Mouse (Mus musculus): Measurements from ENCODE around the gene Il12rb2. TPM values are rescaled to one million over a fixed set of nuclear protein-coding genes. Genes with fewer than 3 reads are reported as not detected.

The Il12rb2 gene
- polyA plus RNA-seq, 1 experiment: not detected

DNA sequence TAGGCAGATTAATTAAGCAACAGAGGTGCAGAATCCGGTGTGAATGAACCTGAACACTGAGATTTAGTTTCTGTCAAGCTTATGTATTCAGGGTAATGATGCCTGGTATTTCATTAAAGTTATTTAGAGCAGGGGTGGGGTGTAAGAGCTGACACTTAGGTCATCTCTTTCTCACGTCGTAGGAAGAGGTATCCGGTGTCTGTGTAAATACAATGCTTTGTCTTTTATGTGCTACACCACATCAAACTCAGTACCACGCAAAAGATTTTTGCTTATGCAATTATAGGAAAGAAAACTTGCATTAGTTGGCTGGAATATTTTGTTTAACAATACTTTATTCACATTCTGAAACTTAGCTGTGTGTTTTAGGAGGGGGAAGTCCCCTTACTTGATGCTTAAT is 23.6 kb upstream of the Il12rb2 start:
- Histone ChIP-seq H3K79me2 (ENCODE audit: control insufficient read depth, insufficient read depth) (no peaks in the 10 kb centered on the region), H3K4me3 (ENCODE audit: insufficient read depth, poor library complexity, severe bottlenecking) (no peak overlapping the region), H3K36me3 (ENCODE audit: control insufficient read depth, insufficient read depth) (no peaks in the 10 kb centered on the region), H3K79me3 (ENCODE audit: low read depth) (no peaks in the 10 kb centered on the region), H3K27me3 (ENCODE audit: control insufficient read depth, insufficient read depth, insufficient read length) (no peaks in the 10 kb centered on the region), H3ac (ENCODE audit: control insufficient read depth, insufficient read length, low read depth) (no peak overlapping the region)
- no peak for TF ChIP-seq MYOG (IDR thresholded peaks at IDR 0.05; ENCODE audit: control insufficient read depth, extremely low read depth, insufficient read length)
- TF ChIP-seq USF1 (IDR thresholded peaks at IDR 0.05; ENCODE audit: low read depth): no peak

DNA sequence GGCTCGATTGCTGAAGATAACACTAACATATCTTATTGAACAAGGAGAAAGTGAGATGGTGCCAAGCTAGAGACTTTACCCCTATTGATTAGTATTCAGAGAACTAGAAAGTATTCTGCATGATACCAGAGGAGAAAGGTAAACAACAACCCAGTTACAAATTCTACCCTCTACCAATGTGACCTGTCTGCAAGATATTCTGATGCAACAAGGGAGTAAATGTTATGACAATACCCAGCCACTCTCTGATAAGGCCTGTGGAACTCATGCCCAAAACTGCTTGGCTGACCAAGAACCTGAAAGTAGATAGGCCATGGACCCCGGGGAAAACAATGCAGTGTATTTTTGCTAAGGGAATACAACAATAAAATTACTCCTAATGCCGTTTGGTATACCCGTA is 10.2 kb downstream of the Il12rb2 start:
- Histone ChIP-seq H3K36me3 (ENCODE audit: control insufficient read depth, insufficient read depth) (no peaks in the 10 kb centered on the region), H3K79me3 (ENCODE audit: low read depth) (no peaks in the 10 kb centered on the region), H3K4me3 (ENCODE audit: insufficient read depth, poor library complexity, severe bottlenecking) (no peak overlapping the region), H3ac (ENCODE audit: control insufficient read depth, insufficient read length, low read depth) (no peak overlapping the region), H3K79me2 (ENCODE audit: control insufficient read depth, insufficient read depth) (no peaks in the 10 kb centered on the region), H3K27me3 (ENCODE audit: control insufficient read depth, insufficient read depth, insufficient read length) (no peaks in the 10 kb centered on the region)
- TF ChIP-seq CTCF (IDR thresholded peaks at IDR 0.05; ENCODE audit: control insufficient read depth, insufficient read depth, insufficient read length) (no peak), CEBPB (IDR thresholded peaks at IDR 0.05; ENCODE audit: low read depth) (no peak), USF1 (IDR thresholded peaks at IDR 0.05; ENCODE audit: low read depth) (no peak), MYOD1 (IDR thresholded peaks at IDR 0.05; ENCODE audit: control insufficient read depth, insufficient read length, low read depth) (no peak), MYOG (IDR thresholded peaks at IDR 0.05; ENCODE audit: control insufficient read depth, extremely low read depth, insufficient read length) (no peak)

DNA sequence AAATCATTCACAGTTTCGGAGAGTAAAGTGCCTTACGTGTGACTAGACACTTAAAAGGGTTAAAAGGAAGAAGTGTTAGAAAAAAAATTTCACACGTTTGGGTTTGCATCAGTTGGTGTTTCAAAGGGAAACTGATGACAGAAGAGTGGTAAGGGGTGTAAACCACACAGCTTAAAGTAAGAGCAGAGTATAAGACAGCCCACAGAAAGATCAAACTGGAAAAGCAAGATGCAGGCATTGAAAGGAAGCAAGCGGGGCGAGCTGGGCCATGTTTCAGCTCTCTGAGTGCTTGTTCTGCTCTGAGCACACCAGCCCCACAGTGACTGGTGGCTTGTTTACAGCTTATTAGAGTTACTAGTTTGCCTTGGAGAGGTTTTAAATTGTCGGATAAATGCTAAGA is 27.9 kb downstream of the Il12rb2 start:
- Histone ChIP-seq H3K4me3 (ENCODE audit: insufficient read depth, poor library complexity, severe bottlenecking) (no peak overlapping the region), H3ac (ENCODE audit: control insufficient read depth, insufficient read length, low read depth) (no peak overlapping the region), H3K36me3 (ENCODE audit: control insufficient read depth, insufficient read depth) (no peaks in the 10 kb centered on the region), H3K27me3 (ENCODE audit: control insufficient read depth, insufficient read depth, insufficient read length) (no peaks in the 10 kb centered on the region), H3K79me3 (ENCODE audit: low read depth) (no peaks in the 10 kb centered on the region), H3K79me2 (ENCODE audit: control insufficient read depth, insufficient read depth) (no peaks in the 10 kb centered on the region)
- TF ChIP-seq CEBPB (IDR thresholded peaks at IDR 0.05; ENCODE audit: low read depth): no peak
- no peak for TF ChIP-seq FOSL1 (IDR thresholded peaks at IDR 0.05; ENCODE audit: insufficient read depth, low read length, poor library complexity, severe bottlenecking)
- no peak for TF ChIP-seq CTCF (IDR thresholded peaks at IDR 0.05; ENCODE audit: control insufficient read depth, insufficient read depth, insufficient read length)
- TF ChIP-seq MAX (IDR thresholded peaks at IDR 0.05): no peak
- TF ChIP-seq MYOG (IDR thresholded peaks at IDR 0.05; ENCODE audit: control insufficient read depth, extremely low read depth, insufficient read length): no peak
- TF ChIP-seq USF1 (IDR thresholded peaks at IDR 0.05; ENCODE audit: low read depth): no peak
- no peak for TF ChIP-seq MYOD1 (IDR thresholded peaks at IDR 0.05; ENCODE audit: control insufficient read depth, insufficient read length, low read depth)

DNA sequence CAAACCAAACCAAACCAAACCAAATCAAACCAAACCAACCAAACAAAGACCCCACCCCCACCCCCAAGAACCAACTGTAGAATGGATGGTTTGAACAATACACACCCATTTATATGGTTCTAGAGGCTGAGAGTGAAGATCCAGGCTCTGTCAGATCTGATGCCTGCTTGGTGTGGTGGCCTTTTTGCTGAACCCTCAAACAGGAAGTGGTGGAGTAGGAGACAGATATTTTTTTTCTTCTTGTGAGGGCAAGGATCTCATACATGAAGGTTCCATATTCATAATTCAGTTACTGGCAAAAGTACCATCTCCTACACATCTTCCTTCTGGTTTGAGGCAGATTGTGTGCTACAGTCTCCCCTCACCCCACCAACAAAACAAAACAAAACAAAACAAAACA is 36.5 kb downstream of the Il12rb2 start:
- Histone ChIP-seq H3K36me3 (ENCODE audit: control insufficient read depth, insufficient read depth) (no peaks in the 10 kb centered on the region), H3K79me2 (ENCODE audit: control insufficient read depth, insufficient read depth) (no peaks in the 10 kb centered on the region), H3K4me3 (ENCODE audit: insufficient read depth, poor library complexity, severe bottlenecking) (no peak overlapping the region), H3K27me3 (ENCODE audit: control insufficient read depth, insufficient read depth, insufficient read length) (no peaks in the 10 kb centered on the region), H3ac (ENCODE audit: control insufficient read depth, insufficient read length, low read depth) (no peak overlapping the region), H3K79me3 (ENCODE audit: low read depth) (no peaks in the 10 kb centered on the region)
- TF ChIP-seq FOSL1 (IDR thresholded peaks at IDR 0.05; ENCODE audit: insufficient read depth, low read length, poor library complexity, severe bottlenecking) (no peak), MYOD1 (IDR thresholded peaks at IDR 0.05; ENCODE audit: control insufficient read depth, insufficient read length, low read depth) (no peak), MYOG (IDR thresholded peaks at IDR 0.05; ENCODE audit: control insufficient read depth, extremely low read depth, insufficient read length) (no peak), USF1 (IDR thresholded peaks at IDR 0.05; ENCODE audit: low read depth) (no peak), MAX (IDR thresholded peaks at IDR 0.05) (no peak), CTCF (IDR thresholded peaks at IDR 0.05; ENCODE audit: control insufficient read depth, insufficient read depth, insufficient read length) (no peak), CEBPB (IDR thresholded peaks at IDR 0.05; ENCODE audit: low read depth) (no peak)

DNA sequence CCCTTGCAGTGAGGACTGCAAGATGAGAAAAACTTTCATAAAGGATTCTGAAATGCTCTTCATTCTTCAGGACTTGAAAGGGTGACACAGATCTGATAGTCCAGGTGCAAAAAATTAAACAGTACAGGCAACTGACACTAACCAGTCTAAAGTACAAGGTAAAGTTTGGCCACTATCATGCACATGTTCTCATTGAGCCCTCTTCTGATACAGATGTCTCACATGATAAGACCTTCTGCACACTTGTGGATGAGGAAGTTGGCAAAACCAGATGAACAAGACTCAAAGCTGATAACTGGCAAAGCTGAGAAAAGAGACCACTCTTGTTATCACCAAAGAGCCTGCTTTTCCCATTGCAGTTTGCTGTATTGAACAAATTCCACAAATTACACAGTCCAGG is 38.0 kb downstream of the Il12rb2 start:
- H3K4me3 ChIP-seq (ENCODE audit: insufficient read depth, poor library complexity, severe bottlenecking): no peak overlapping the region
- H3K36me3 ChIP-seq (ENCODE audit: control insufficient read depth, insufficient read depth): no peaks in the 10 kb centered on the region
- H3K79me2 ChIP-seq (ENCODE audit: control insufficient read depth, insufficient read depth): no peaks in the 10 kb centered on the region
- no peaks in the 10 kb centered on the region for H3K27me3 ChIP-seq (ENCODE audit: control insufficient read depth, insufficient read depth, insufficient read length)
- H3ac ChIP-seq (ENCODE audit: control insufficient read depth, insufficient read length, low read depth): no peak overlapping the region
- no peak for TF ChIP-seq MAX (IDR thresholded peaks at IDR 0.05)
- no peak for TF ChIP-seq FOSL1 (IDR thresholded peaks at IDR 0.05; ENCODE audit: insufficient read depth, low read length, poor library complexity, severe bottlenecking)
- no peak for TF ChIP-seq CEBPB (IDR thresholded peaks at IDR 0.05; ENCODE audit: low read depth)
- TF ChIP-seq MYOD1 (IDR thresholded peaks at IDR 0.05; ENCODE audit: control insufficient read depth, insufficient read length, low read depth): no peak
- no peak for TF ChIP-seq CTCF (IDR thresholded peaks at IDR 0.05; ENCODE audit: control insufficient read depth, insufficient read depth, insufficient read length)
- TF ChIP-seq MYOG (IDR thresholded peaks at IDR 0.05; ENCODE audit: control insufficient read depth, extremely low read depth, insufficient read length): no peak
- TF ChIP-seq USF1 (IDR thresholded peaks at IDR 0.05; ENCODE audit: low read depth): no peak
- H3K79me3 ChIP-seq (ENCODE audit: low read depth): no peaks in the 10 kb centered on the region

DNA sequence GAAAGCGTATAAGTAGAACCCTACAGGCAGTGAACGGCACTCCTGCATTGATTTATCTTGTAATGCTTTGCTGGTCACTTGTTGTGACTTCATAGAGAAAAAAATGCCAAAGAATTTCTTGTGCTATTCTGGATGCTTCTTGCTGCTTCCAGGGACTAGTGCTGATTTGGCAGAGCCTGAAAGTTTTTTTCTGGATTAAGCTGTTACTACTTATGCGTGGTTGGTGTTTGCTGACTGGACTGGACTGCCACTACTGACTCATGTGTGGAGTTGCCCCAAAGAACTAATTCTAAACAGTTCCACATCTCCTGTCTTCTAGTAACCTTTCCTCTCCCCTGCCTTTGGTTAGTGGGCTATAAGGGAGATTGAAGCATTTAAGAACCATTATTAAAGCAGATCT is 52.2 kb downstream of the Il12rb2 start:
- Histone ChIP-seq H3K36me3 (ENCODE audit: control insufficient read depth, insufficient read depth) (no peaks in the 10 kb centered on the region), H3K4me3 (ENCODE audit: insufficient read depth, poor library complexity, severe bottlenecking) (no peak overlapping the region), H3K79me2 (ENCODE audit: control insufficient read depth, insufficient read depth) (no peaks in the 10 kb centered on the region), H3K27me3 (ENCODE audit: control insufficient read depth, insufficient read depth, insufficient read length) (no peaks in the 10 kb centered on the region), H3K79me3 (ENCODE audit: low read depth) (no peaks in the 10 kb centered on the region), H3ac (ENCODE audit: control insufficient read depth, insufficient read length, low read depth) (no peak overlapping the region)
- no peak for TF ChIP-seq CTCF (IDR thresholded peaks at IDR 0.05; ENCODE audit: control insufficient read depth, insufficient read depth, insufficient read length)
